Mouse (Mus musculus) embryonic facial prominence, embryonic 14.5 days (tissue): ENCODE results near the gene Nrtn. TPM values are rescaled to one million over a fixed set of nuclear protein-coding genes. Genes with fewer than 3 reads are reported as not detected.

Source experiments
- ATAC-seq: fragments of 200-750 bp; cut with Nextera tagmentation; 2 replicates; pipeline ENCODE4 v1.8.0; 2017; ENCODE audit warnings: low read depth, moderate number of reproducible peaks, moderate TSS enrichment
- DNase-seq: peaks from one replicate; pipeline ENCODE4 v3.0.0-alpha.2; 2015; ENCODE audit warnings: low spot score
- H3K27ac ChIP-seq: fragments of 300-500 bp; sonication (generic); replicated peaks from 2 replicates; pipeline ENCODE4 v1.5.1; 2014; ENCODE audit warnings: low read depth, mild to moderate bottlenecking, low read length, moderate library complexity
- H3K27me3 ChIP-seq: fragments of 300-500 bp; sonication (generic); replicated peaks from 2 replicates; pipeline ENCODE4 v1.6.1; 2014; ENCODE audit warnings: low read length; ENCODE audit not compliant: control insufficient read depth, insufficient read depth
- H3K36me3 ChIP-seq: fragments of 300-500 bp; sonication (generic); 2 replicates; pipeline ENCODE4 v1.6.1; 2014; ENCODE audit warnings: low read length, mixed read lengths; ENCODE audit not compliant: control insufficient read depth, insufficient read depth
- H3K4me1 ChIP-seq: fragments of 300-500 bp; sonication (generic); 2 replicates; pipeline ENCODE4 v1.6.1; 2014; ENCODE audit warnings: antibody characterized with exemption, low read length; ENCODE audit not compliant: control insufficient read depth, insufficient read depth
- H3K4me2 ChIP-seq: fragments of 300-500 bp; sonication (generic); 2 replicates; pipeline ENCODE4 v1.6.1; 2014; ENCODE audit warnings: low read depth, mild to moderate bottlenecking, low read length, moderate library complexity, mixed read lengths
- H3K4me3 ChIP-seq: fragments of 300-500 bp; sonication (generic); 2 replicates; pipeline ENCODE4 v1.5.1; 2014; ENCODE audit warnings: low read depth, mild to moderate bottlenecking, low read length
- H3K9ac ChIP-seq: fragments of 300-500 bp; sonication (generic); 2 replicates; pipeline ENCODE4 v1.6.1; 2014; ENCODE audit warnings: low read depth, mild to moderate bottlenecking, low read length, moderate library complexity, mixed read lengths
- H3K9me3 ChIP-seq: fragments of 300-500 bp; sonication (generic); 2 replicates; pipeline ENCODE4 v1.6.1; 2016; ENCODE audit warnings: low read length; ENCODE audit not compliant: control insufficient read depth
- WGBS: fragments of 180-500 bp; shearing (Covaris S2); extraction: QIAGEN DNeasy Blood & Tissue Kit; methylation state at CpG from one replicate; pipeline ENCODE4 v1.1.7; 2014; 5-methylcytosine and 5-hydroxymethylcytosine counted together
- polyA plus RNA-seq: library from polyadenylated mRNA; unstranded; fragments of >200 nt; fragmentation: Nextera tagmentation; extraction: Ambion mirVana; gene quantifications from 2 replicates; pipeline ENCODE4 v1.2.1, GENCODE M21; 2014

The Nrtn gene
- polyA plus RNA-seq, 1 experiment from 2014 or later, result 17.4 TPM

DNA sequence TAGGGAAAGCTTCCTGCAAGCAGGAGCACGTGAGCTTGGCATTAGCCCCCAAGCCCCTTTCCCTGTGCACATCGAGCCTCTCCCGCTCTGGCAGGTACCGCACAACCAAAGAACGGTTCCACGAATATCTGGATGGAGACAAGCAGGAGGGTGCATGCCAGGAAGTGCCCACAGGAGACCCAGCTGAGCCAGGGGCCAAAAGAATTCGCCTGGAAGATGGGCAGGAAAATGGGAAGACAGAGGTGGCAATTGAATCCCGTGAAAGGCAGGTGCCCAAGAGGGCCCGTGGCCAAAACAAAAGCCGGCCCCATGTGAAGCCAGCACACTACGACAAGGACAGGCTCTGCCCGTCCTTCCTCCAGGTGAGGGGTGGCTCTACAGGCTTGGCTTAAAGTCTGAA is 8.1 kb upstream of the Nrtn start:
- Histone ChIP-seq H3K4me1 (peaks cover 11% of the 10 kb centered on the region), H3K4me2 (peak overlapping the region; percentile 84), H3K27ac (peak overlapping the region; percentile 15; the same call in 1 of the 2 replicates), H3K27me3 (no peaks in the 10 kb centered on the region), H3K9ac (peak overlapping the region; percentile 81), H3K4me3 (peak overlapping the region; percentile 78), H3K36me3 (peaks cover 40% of the 10 kb centered on the region), H3K9me3 (no peaks in the 10 kb centered on the region)
- DNase-seq (no peak), ATAC-seq (no peak)
- 41% methylated on average over 12 of the region's 12 CpGs for WGBS

DNA sequence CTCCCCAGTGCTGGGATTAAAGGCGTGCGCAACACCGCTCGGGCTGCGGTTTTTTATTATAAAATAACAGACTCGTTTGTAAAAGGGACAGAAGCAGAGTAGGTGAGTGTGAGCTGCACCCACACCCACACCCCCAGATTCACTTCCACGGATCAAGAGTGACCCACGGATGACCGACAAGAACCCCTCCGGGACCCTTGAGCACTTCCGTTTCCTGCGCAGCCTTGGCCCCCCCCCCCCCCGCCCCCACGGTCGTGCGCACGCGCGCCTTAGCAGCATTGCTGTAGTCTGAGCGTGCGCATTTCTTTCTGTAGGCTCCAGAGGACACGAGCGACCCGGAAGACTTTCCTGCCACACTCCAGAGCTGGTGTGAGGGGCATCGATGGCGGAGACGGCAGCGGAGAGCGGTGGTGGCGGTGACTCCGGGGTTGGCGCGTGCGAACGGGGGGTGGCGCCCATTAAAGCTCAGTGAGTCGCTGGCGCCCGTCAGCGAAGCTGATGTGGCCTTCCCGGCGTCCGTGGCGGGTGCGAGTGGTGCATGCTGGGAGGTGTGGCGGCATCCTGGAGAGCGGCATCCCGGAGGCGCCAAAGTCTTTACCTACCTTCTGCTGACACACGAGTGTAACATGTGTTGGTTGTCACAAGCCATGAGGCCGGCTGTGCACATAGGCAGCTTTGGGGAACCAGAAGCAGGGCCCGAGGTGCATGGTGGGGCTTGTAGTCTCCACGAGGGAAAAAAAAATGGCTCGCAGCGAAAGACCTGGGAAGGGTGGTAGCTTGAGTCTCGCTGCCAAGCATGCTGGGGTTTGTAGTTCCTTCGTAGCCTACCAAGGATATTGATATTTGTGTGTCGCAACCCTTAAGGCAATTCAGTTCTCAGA is 7.4 kb upstream of the Nrtn start, which contains the start of gene Dus3l:
Gene Dus3l, plus strand, starts transcription at position 284 of the 881 bp plus-strand sequence.
- Histone ChIP-seq H3K27me3 (no peaks in the 10 kb centered on the region), H3K36me3 (peaks cover 33% of the 10 kb centered on the region), H3K27ac (peak within 1 kb of the TSS; percentile 91), H3K4me1 (peaks cover 11% of the 10 kb centered on the region), H3K9me3 (no peaks in the 10 kb centered on the region), H3K9ac (peak within 1 kb of the TSS; percentile 81), H3K4me3 (peak within 1 kb of the TSS; percentile 78), H3K4me2 (peak within 1 kb of the TSS; percentile 84)
- 2% methylated on average over 35 of the region's 58 CpGs for WGBS
- ATAC-seq, result peak; percentile 89
- DNase-seq, result peak; percentile 96

DNA sequence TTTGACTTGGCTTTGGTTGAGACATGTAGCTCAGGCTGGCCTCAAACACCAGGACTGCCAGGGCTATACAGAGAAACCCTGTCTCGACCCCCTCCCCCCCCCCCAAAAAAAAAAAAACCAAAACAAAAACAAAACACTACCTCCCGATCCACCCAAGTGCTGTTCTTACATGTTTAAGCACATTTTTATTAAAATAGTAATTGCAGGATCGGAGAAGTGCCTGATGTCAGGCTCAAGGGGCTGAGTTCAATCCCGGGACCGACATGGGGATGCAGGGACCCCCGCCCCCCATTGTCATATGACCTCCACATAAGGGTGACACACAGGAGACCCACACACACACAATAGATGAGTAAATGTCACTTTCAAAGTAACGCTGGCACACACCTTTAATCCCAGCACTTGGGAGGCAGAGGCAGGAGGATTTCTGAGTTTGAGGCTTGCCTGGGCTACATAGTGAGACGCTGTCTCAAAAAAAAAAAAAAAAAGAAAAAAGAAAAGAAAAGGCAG is 6.5 kb upstream of the Nrtn start:
- 75% methylated on average over 8 of the region's 8 CpGs for WGBS
- H3K4me2 ChIP-seq, result peak overlapping the region; percentile 84

DNA sequence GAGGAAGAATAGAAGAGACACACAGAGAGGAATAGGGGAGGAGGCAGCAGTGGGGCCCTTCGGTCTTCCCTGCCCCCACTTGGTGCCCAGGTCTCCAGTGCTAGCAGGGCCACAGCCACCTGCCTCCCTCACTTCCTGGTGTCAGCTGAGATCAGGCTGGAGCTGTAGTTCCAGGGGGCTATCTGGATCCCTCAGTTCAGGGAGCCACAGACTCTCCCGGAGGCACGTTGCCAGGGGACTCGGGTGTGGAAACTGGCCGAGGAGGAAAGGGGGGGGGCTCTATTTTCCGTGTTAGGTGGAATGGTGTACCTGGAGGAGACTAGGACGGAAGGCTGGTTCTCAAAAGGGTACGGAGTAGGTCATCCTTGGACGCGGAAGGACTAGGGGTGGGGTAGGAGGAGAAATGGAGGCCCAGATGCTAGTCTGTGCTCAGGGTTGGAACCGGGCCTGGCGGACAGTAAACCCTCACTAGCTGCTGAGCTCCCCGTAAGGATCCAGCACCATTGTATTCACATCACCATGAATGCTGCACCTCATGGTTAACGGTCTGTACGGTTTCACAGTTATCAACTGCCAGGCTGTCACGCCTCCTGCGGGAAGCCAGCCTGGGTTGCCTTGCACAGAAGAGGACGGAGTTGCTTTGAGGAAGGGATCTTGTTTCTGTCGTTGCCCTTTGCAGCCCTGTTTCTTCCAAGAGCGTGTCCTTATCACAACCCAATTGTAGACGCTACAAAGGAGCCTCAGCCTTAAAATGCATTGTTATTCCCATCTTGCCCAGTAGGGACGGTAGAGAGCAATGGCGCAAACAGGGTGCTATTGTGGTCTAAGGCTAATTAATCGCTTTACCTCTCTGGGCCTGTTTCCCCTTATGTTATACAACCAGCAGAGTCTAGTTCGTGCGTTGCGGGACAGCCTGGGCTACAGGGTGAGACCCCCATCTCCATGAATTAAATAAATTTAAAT is 5.7 kb upstream of the Nrtn start:
- Histone ChIP-seq H3K4me3 (no peak overlapping the region), H3K9ac (0 out of 2 replicates have a peak overlapping the region, but pooled peaks have one; percentile 65), H3K4me2 (0 out of 2 replicates have a peak overlapping the region, but pooled peaks have one; percentile 68), H3K9me3 (no peaks in the 10 kb centered on the region), H3K27me3 (no peaks in the 10 kb centered on the region), H3K27ac (peak overlapping the region; percentile 69), H3K4me1 (peaks cover 12% of the 10 kb centered on the region), H3K36me3 (peaks cover 16% of the 10 kb centered on the region; the same call in 1 of the 2 replicates)
- WGBS, result 49% methylated on average over 27 of the region's 27 CpGs
- no peak for ATAC-seq
- no peak for DNase-seq

More for the DNA sequence above, 6.5 kb upstream of the Nrtn start:
- Histone ChIP-seq H3K27me3 (no peaks in the 10 kb centered on the region), H3K27ac (no peak overlapping the region), H3K9ac (no peak overlapping the region; the same call in 1 of the 2 replicates), H3K4me1 (peaks cover 11% of the 10 kb centered on the region), H3K36me3 (peaks cover 24% of the 10 kb centered on the region), H3K9me3 (no peaks in the 10 kb centered on the region), H3K4me3 (peak overlapping the region; percentile 78)
- ATAC-seq, result no peak
- no peak for DNase-seq

DNA sequence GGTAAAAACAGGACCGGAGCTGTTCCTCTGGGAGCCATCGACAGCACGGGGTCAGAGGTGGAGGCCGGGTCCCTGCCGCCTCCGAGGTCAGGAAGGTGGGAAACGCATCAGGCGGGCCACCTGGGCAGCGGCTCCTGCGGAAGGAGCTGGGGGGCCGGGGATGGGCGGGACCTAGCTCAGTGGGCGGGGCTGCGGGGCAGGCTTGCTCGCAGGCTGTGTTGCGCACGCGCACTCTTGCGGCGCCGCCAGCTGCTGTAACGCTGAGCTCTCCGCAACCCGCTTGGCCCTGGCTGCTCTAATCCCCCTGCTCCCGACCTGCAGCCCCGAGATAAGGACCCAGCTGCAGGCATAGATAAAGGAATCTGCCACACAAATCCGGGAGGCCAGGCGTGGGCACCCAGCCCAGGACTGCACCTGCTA is 4.7 kb upstream of the Nrtn start:
- Histone ChIP-seq H3K4me2 (peak overlapping the region; percentile 68), H3K4me1 (peaks cover 16% of the 10 kb centered on the region), H3K9me3 (no peaks in the 10 kb centered on the region), H3K4me3 (peak overlapping the region; percentile 48), H3K27me3 (peaks cover 5% of the 10 kb centered on the region), H3K36me3 (peaks cover 6% of the 10 kb centered on the region; the same call in 1 of the 2 replicates), H3K27ac (peak overlapping the region; percentile 69), H3K9ac (peak overlapping the region; percentile 65)
- peak; percentile 47 for ATAC-seq
- peak; percentile 95 for DNase-seq
- WGBS, result 0% methylated on average over 7 of the region's 28 CpGs

DNA sequence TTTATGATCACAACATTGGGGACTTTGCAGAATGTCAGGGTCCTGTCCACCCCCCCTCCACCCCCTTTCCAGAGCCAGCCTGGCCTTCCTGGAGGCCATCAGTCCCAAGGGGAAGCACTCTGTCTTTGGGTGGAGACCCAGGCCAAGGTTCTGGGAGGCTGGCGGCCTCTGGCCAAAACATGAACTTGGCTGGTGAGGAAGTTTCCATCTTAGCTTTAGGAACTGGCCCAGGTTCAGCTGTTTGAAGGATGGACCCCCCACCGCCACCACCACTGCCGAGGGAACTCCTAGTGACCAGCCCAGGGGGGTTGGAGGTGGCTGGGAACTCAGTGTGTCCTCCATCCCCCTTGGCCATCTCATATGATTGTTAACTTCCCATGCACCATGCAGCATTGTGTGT is 3.7 kb upstream of the Nrtn start:
- H3K4me2 ChIP-seq, result no peak overlapping the region
- H3K4me1 ChIP-seq, result peaks cover 16% of the 10 kb centered on the region
- H3K9me3 ChIP-seq, result no peaks in the 10 kb centered on the region
- ATAC-seq, result no peak
- 65% methylated on average over 3 of the region's 3 CpGs for WGBS
- no peak overlapping the region for H3K27ac ChIP-seq
- H3K36me3 ChIP-seq, result no peaks in the 10 kb centered on the region
- H3K9ac ChIP-seq, result no peak overlapping the region
- H3K4me3 ChIP-seq, result no peak overlapping the region
- DNase-seq, result no peak
- peaks cover 14% of the 10 kb centered on the region for H3K27me3 ChIP-seq

DNA sequence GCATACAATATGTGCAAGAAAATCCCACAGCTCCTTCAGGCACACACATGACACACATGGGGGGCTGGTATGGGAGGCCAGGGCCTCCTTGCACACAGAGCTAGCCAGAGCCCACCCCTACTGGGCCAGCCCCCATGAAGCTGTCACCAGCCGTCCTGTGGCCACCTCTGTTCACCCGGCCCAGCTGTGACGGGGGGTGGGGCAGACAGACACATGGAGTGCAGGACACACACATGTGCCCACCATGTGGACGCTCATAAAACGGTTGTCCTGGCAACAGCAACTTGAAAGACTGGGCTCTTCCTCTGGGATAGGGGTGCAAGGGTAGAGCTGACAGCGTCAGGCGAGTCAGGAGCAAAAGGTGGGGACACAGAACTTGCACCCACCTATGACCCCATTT is 1.9 kb upstream of the Nrtn start:
- no peak for DNase-seq
- no peak overlapping the region for H3K4me2 ChIP-seq
- 45% methylated on average over 7 of the region's 7 CpGs for WGBS

DNA sequence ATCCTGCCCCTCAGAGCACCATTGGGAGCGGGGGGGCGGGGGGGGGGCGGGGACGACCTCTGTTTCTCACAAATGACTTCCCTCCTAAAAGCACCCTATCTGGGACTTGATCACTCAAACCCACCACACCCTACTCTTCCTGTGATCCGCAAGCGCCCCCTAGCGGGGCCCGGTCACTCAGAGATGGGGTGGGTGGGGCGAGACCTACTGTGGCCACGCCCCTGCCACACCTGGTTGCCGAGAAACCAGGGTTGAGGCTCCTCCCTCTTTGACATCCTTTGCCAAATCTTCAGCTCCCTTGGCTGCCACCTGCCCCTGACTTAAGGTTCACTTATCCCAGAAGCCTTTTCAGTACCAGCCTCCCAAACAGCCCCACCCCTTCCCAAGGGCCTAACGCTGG is 802 bp upstream of the Nrtn start:
- Histone ChIP-seq H3K4me1 (peaks cover 24% of the 10 kb centered on the region), H3K27me3 (peaks cover 42% of the 10 kb centered on the region), H3K4me3 (no peak overlapping the region), H3K27ac (no peak overlapping the region), H3K9ac (no peak overlapping the region), H3K9me3 (no peaks in the 10 kb centered on the region), H3K4me2 (peak overlapping the region; percentile 99; the same call in 1 of the 2 replicates), H3K36me3 (no peaks in the 10 kb centered on the region)
- ATAC-seq (no peak), DNase-seq (peak; percentile 67)
- WGBS, result 4% methylated on average over 12 of the region's 12 CpGs

More for the DNA sequence above, 1.9 kb upstream of the Nrtn start:
- ATAC-seq, result no peak
- H3K9me3 ChIP-seq, result no peaks in the 10 kb centered on the region
- H3K4me3 ChIP-seq, result no peak overlapping the region
- H3K36me3 ChIP-seq, result no peaks in the 10 kb centered on the region
- no peak overlapping the region for H3K27ac ChIP-seq
- no peak overlapping the region for H3K9ac ChIP-seq
- peaks cover 32% of the 10 kb centered on the region for H3K27me3 ChIP-seq
- peaks cover 16% of the 10 kb centered on the region for H3K4me1 ChIP-seq
